Comparison of ENCODE assay signal across 20 mouse cellular contexts in genomic region chr1:135725324-135725723, GRCm38 (mm10). TPM values are rescaled to one million over a fixed set of nuclear protein-coding genes. Genes with fewer than 3 reads are reported as not detected.
A peak's percentile ranks its signal among the peaks of the same experiment; 100 is the strongest.
DNase-seq lines count a peak whose midpoint lies in the region; ATAC-seq lines count a peak whose summit lies in the region.
"Had no signal": no experiment of that assay in that cellular context is flagged by ENCODE, and none has a peak within 500 bp of the region (broad histone marks: within the 10 kb centered on the region; RNA-seq: fewer than 3 reads in every experiment).

No protein-coding gene starts in this region.

- H3K27me3 ChIP-seq in intestine, embryonic 16.5 days (replicated peaks; ENCODE audit: control insufficient read depth, insufficient read depth, low read length) = no peaks in the 10 kb centered on the region
- H3K27me3 ChIP-seq in intestine, embryonic 15.5 days (replicated peaks) = no peaks in the 10 kb centered on the region
- H3K27me3 ChIP-seq: CH12.LX; neural tube, embryonic 15.5 days had no signal

- H3K27ac ChIP-seq in intestine, embryonic 16.5 days (ENCODE audit: low read length) = peak overlapping the region; percentile 42
- H3K27ac ChIP-seq in intestine, embryonic 15.5 days = no peak overlapping the region
- H3K27ac ChIP-seq: layer of hippocampus, adult 2 months; liver, embryonic 14.5 days; midbrain, embryonic 12.5 days; neural tube, embryonic 15.5 days had no signal

- 85% methylated on average over 6 of the region's 6 CpGs for WGBS in intestine, embryonic 16.5 days
- 89% methylated on average over 6 of the region's 6 CpGs for WGBS in intestine, embryonic 15.5 days

- H3K36me3 ChIP-seq in intestine, embryonic 16.5 days (ENCODE audit: control insufficient read depth, insufficient read depth, low read length) = no peaks in the 10 kb centered on the region
- H3K36me3 ChIP-seq in intestine, embryonic 15.5 days = no peaks in the 10 kb centered on the region
- H3K36me3 ChIP-seq: midbrain, embryonic 12.5 days; neural tube, embryonic 15.5 days had no signal

- H3K9me3 ChIP-seq in intestine, embryonic 16.5 days (ENCODE audit: control insufficient read depth, low read length) = no peaks in the 10 kb centered on the region
- H3K9me3 ChIP-seq in intestine, embryonic 15.5 days = no peaks in the 10 kb centered on the region
- H3K9me3 ChIP-seq: midbrain, embryonic 12.5 days; neural tube, embryonic 15.5 days had no signal

- ATAC-seq in intestine, embryonic 16.5 days = no peak
- no peak for ATAC-seq in intestine, embryonic 15.5 days
- no peak for ATAC-seq in granulocyte monocyte progenitor cell, adult 5-6 weeks (replicated peaks; ENCODE audit: poor library complexity, severe bottlenecking)
- ATAC-seq: forebrain, embryonic 14.5 days; hindbrain, embryonic 16.5 days had no signal

- H3K9ac ChIP-seq in intestine, embryonic 16.5 days (ENCODE audit: low read depth, low read length) = no peak overlapping the region
- no peak overlapping the region for H3K9ac ChIP-seq in intestine, embryonic 15.5 days
- H3K9ac ChIP-seq: liver, embryonic 14.5 days; midbrain, embryonic 12.5 days; neural tube, embryonic 15.5 days had no signal

- peaks cover 21% of the 10 kb centered on the region for H3K4me1 ChIP-seq in intestine, embryonic 16.5 days (ENCODE audit: control insufficient read depth, insufficient read depth, low read length)
- H3K4me1 ChIP-seq in intestine, embryonic 15.5 days (replicated peaks) = peaks cover 6% of the 10 kb centered on the region

- no peak overlapping the region for H3K4me2 ChIP-seq in intestine, embryonic 16.5 days (ENCODE audit: low read depth, low read length)
- no peak overlapping the region for H3K4me2 ChIP-seq in intestine, embryonic 15.5 days (replicated peaks)
- H3K4me2 ChIP-seq: midbrain, embryonic 12.5 days; neural tube, embryonic 15.5 days had no signal

- H3K4me3 ChIP-seq in intestine, embryonic 16.5 days (ENCODE audit: low read length) = no peak overlapping the region
- no peak overlapping the region for H3K4me3 ChIP-seq in intestine, embryonic 15.5 days (replicated peaks)
- H3K4me3 ChIP-seq: erythroblast, embryonic 14.5 days; layer of hippocampus, adult 2 months; midbrain, embryonic 12.5 days; neural tube, embryonic 15.5 days had no signal

- peak; percentile 62 for DNase-seq in MEL-GATA-1-ER (ENCODE audit: extremely low read depth, low read depth)
- peak; percentile 37 for DNase-seq in induced T-regulatory cell, adult 2 months (ENCODE audit: low read depth)
- DNase-seq in thymus, postnatal 14 days = peak; percentile 52
- DNase-seq in layer of hippocampus, postnatal 14 days (ENCODE audit: low spot score in 2 of 2) = no peak
- DNase-seq: cerebellum, adult 2 months; retina, postnatal 1 day; right cerebral cortex, postnatal 4 days had no signal

RNA-seq across cellular contexts. Expression of gene Csrp1, which starts 5.5 kb away (rescaled TPM):
- polyA plus RNA-seq in intestine, embryonic 16.5 days (2015; fragmentation: Nextera tagmentation; extraction: Ambion mirVana) = 215 TPM in 2 replicates
- polyA plus RNA-seq in intestine, embryonic 15.5 days (2015; fragmentation: Nextera tagmentation; extraction: Ambion mirVana) = 203 and 215 TPM in 2 replicates
- total RNA-seq in granulocyte monocyte progenitor cell, adult 5-6 weeks (2014; fragmentation: Nextera tagmentation) = 130 and 138 TPM in 2 replicates
- total RNA-seq in granulocyte monocyte progenitor cell, adult 5-6 weeks (2017) = 104 and 135 TPM in 2 replicates
- 100 to 1,000 TPM; 150 to 168 TPM for total RNA-seq in layer of hippocampus, postnatal 14 days (2021)

RNA-seq across cellular contexts. Expression of gene Phlda3, which starts 40.6 kb away (rescaled TPM):
- polyA plus RNA-seq in intestine, embryonic 16.5 days (2015; fragmentation: Nextera tagmentation; extraction: Ambion mirVana) = 36.2 and 36.6 TPM in 2 replicates
- polyA plus RNA-seq in intestine, embryonic 15.5 days (2015; fragmentation: Nextera tagmentation; extraction: Ambion mirVana) = 44.5 and 44.6 TPM in 2 replicates
- 1.9 TPM in 1 of 2 replicates, not detected in the other for total RNA-seq in granulocyte monocyte progenitor cell, adult 5-6 weeks (2014; fragmentation: Nextera tagmentation)
- 0.17 and 1.0 TPM in 2 replicates for total RNA-seq in granulocyte monocyte progenitor cell, adult 5-6 weeks (2017)
- 10 to 100 TPM; 16.6 to 18.2 TPM for total RNA-seq in layer of hippocampus, postnatal 14 days (2021)

RNA-seq across cellular contexts. Expression of gene Tnni1, which starts 53.9 kb away (rescaled TPM):
- 6.4 and 8.7 TPM in 2 replicates for polyA plus RNA-seq in intestine, embryonic 16.5 days (2015; fragmentation: Nextera tagmentation; extraction: Ambion mirVana)
- polyA plus RNA-seq in intestine, embryonic 15.5 days (2015; fragmentation: Nextera tagmentation; extraction: Ambion mirVana) = 5.4 and 8.3 TPM in 2 replicates
- total RNA-seq in granulocyte monocyte progenitor cell, adult 5-6 weeks (2014; fragmentation: Nextera tagmentation) = not detected in 2 replicates
- not detected in 2 replicates for total RNA-seq in granulocyte monocyte progenitor cell, adult 5-6 weeks (2017)
- total RNA-seq in layer of hippocampus, postnatal 14 days (2021) = 1 to 10 TPM; 3.6 to 4.9 TPM
- total RNA-seq: adrenal gland, postnatal 14 days; common myeloid progenitor, adult 5-6 weeks had no signal
- polyA plus RNA-seq: erythroblast, embryonic 14.5 days had no signal

Comparison
In these comparisons a context has a peak if more than half of its experiments do, and no peak if none do; other contexts are left out.
1. DNase-seq: peak in MEL-GATA-1-ER (single experiment), induced T-regulatory cell, adult 2 months (single experiment) and thymus, postnatal 14 days (single experiment); none in layer of hippocampus, postnatal 14 days (0 of 2).
2. RNA of gene Phlda3, which starts 40.6 kb away (total RNA-seq): 16.6 to 18.2 TPM in layer of hippocampus, postnatal 14 days; 0.17 to 1.9 TPM in granulocyte monocyte progenitor cell, adult 5-6 weeks; every median in the first group is over 4 times any median in the second.
3. RNA of gene Tnni1, which starts 53.9 kb away (total RNA-seq): 3.6 to 4.9 TPM in layer of hippocampus, postnatal 14 days; not detected in granulocyte monocyte progenitor cell, adult 5-6 weeks; every median in the first group is over 4 times any median in the second.